Mouse (Mus musculus) ovary, postnatal 36 days (tissue): ENCODE data around the gene Tcstv3.
"Not testable (repeated sequence)": the region's sequence is repeated elsewhere in the genome, so short reads cannot be mapped to it uniquely, and the experiment has no call there.

ENCODE experiments used
- DNase-seq: peaks from one replicate; pipeline ENCODE4 v3.0.0; 2022; ENCODE audit warnings: low spot score, mixed read lengths

Gene Tcstv3

DNA sequence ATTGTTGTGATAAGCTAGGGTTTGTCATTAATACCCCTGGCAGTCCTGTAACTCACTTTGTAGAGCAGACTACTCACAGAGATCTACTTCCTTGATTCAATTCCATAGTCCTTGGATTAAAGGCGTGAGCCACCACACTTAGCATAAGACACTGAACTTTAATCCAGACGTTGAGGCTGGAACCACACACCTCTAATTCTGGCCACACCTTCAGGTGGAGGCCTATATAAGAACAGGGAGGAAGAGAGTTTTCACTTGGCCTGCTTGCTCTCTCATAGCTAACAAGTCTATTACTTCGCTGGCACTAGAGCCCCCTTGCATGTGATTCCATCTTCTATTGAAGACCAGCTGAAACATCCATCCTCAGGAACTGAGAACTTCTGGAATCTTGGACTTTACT is at the start of gene Tcstv3:
Gene Tcstv3 (plus strand): TSS at position 301 of the 400 bp plus-strand sequence.
- not testable (repeated sequence) for DNase-seq

DNA sequence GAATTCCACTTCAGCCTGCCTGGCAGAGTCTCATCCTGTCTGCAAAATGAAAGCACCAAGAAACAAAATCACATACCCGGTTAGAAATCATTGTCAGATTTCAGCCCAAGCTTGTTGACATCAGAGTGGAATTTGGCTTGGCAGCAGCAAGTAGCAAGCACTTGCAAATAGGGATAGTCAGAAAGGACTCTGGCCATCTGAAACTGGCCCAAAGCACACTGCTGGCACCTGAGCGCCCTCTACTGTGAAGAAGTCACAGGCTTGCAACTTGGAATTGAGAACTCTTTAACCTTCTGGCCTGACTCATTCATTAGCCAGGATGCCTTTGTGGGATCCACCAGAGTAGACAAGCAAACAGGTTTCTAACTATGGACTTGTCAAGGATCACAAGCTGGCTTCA is 38.8 kb upstream of the Tcstv3 start:
- not testable (repeated sequence) for DNase-seq

DNA sequence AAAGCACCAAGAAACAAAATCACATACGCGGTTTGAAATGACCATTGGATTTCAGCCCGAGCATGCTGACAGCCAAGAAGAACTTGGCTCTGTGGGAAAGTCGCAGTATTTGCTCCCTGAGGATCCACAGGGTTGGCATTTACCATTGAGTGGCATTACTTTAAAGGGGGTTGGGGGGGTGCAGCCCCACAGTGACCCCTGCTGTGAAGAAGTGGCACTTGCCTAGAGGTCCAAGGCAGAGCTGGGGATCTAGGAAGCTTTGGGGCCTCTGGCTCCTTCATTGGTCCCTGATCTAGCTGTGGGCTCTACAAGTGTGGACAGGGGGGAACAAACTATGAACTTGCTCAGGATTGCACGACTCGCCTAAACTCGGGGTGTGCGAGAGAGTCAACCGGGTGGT is 37.9 kb upstream of the Tcstv3 start:
- no peak for DNase-seq

DNA sequence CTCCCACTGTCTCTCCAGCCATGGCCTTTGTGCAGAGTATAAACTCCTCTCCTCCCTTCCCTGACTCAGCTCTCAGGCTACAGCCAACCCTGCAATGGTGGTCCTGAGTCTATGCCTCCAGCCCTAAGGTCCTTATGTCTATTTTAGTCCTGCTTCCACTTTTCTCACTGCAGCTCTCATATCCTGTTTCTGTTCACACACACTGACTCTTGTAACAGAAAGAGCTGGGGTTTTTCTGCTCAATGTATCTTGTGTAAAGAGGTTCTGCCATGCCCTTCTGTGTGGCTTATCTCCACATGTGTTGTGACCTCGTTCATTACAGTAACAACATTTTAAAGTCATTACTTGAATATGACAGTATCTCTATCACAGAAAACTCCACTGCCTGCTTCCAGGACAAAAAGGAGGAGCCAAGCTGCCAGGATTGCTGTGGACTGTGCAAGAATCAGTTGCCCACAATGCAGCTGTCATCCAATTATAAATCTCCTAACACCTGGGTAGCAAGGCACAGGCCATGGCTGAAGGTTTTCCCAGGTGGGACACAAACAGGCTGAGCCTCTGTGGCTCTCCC is 17.3 kb upstream of the Tcstv3 start:
- DNase-seq = no peak

DNA sequence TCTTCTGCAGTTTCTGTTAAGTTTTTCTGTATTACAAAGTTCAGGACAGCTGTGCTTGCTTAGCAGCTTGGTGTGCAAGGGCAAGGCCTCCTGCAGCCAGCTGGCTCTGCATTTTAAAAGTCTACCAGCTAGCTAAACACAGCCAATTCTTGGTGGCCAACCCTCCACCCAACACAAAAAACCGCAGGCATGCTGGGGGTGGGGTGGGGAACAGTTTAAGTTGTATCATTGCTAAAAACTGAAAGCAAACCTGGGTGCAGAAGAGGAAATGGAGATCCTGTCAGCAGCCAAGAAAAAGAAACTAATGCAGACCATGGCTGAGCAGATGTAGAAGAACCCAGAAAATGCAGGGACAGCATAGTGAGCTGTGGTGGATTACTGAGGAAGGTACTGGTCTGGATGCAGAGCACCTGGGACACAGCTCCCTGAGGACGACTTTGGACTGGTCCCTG is 16.7 kb upstream of the Tcstv3 start, which contains the start of gene BC147527:
Gene BC147527 (plus strand): TSS at position 402 of the 452 bp plus-strand sequence.
- no peak for DNase-seq

DNA sequence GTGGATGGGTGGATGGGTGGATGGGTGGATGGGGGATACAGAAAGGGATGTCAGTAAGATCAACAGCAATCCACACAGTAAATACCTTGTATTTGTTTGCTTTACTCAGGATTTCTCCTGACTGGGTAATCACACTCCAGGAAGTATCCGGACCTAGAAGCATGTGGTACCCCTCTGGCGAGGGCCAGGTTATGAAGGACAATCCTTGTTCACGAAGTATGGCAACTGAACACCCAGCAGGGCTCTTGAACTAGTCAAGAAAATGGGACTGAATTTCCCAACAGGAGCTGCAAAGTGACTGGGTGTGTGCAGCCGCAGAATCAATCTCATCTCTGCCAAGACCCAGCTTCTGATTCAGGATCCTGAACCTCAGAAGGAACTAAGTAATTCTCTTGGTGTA is 15.8 kb upstream of the Tcstv3 start:
- DNase-seq = no peak

DNA sequence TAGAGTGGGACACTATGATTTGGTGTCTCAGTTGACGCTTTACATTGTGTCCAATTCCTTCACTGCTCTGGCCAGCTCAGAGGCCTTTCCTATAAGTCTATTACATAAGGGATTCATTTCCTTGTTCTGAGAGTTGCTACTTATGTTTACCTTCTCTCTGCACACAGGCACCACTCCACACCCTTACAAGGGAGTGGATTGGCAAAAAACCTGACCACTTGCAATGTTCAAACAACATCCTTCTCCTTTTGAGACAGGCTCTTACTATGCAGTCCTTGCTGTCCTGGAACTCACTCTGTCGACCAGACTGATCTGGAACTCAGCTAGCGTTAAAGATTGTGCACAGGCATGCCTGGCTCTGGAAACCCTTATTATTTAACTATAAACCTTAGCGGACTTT is 5.9 kb upstream of the Tcstv3 start:
- DNase-seq = no peak

DNA sequence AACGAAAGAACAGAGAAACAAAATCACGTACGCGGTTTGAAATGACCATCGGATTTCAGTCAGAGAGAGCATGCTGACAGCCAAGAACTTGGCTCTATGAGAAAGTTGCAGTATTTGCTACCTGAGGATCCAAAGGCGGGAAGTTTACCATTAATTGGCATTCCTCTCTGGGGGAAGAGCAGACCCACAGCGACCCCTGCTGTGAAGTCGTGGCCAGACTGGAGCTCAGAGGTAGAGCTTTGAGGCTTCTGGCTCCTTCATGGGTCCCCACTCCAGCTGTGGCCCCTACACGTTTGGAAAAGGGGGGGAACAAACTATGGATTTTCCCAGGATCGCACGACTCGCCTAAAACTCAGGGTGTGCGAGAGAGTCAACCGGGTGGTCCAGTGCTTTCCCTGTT is 3.1 kb upstream of the Tcstv3 start:
- no peak for DNase-seq

DNA sequence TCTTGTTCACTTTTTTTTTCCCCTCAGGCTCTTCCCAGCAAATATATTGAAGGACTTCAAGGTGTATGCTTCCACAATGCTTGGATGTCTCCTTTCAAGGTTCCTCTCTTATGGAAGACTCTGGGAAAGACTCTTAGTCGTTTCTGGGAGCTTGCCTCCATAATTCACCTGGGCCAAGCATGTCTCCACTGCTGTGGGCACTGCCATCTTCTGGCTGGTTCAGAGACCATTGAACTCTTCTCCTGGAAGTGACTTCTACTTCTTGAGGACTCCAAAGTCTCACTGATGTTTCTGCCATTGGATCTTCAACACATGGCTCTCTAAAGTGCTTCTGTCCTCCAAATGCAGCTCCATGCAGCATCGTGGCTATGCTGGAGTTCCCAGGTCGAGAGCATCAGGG is 3.5 kb downstream of the Tcstv3 start:
- no peak for DNase-seq

DNA sequence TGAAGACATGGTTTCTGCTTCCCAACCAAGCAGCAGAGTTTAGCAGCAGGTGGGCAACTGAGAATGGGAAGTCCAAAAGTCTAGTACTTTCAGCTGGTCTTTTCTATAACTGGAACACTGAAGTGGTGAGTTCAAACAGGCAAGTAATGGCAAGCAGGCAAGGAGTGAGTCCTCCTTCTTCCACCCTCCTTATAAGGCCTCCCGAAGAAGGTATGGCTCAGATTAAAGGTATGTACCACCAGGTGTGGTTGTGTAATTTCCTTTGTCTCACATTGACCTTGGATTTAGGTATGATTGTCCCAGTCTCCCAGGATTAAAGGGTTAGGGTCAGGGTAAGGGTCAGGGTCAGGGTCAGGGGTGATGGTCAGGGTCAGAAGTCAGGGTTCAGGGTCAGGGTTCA is 4.0 kb downstream of the Tcstv3 start:
- DNase-seq = no peak
